Mouse (Mus musculus) urinary bladder, adult 18-20 months (tissue): Measurements from ENCODE around the gene Flnb.
A peak's percentile ranks its signal among the peaks of the same experiment; 100 is the strongest.

ENCODE experiments used
- DNase-seq, 2 experiments: peaks; one replicate each; pipeline ENCODE4 v3.0.0; 2022; ENCODE audit warnings: low spot score in 2 of 2, mixed read lengths in 2 of 2

Gene Flnb

DNA sequence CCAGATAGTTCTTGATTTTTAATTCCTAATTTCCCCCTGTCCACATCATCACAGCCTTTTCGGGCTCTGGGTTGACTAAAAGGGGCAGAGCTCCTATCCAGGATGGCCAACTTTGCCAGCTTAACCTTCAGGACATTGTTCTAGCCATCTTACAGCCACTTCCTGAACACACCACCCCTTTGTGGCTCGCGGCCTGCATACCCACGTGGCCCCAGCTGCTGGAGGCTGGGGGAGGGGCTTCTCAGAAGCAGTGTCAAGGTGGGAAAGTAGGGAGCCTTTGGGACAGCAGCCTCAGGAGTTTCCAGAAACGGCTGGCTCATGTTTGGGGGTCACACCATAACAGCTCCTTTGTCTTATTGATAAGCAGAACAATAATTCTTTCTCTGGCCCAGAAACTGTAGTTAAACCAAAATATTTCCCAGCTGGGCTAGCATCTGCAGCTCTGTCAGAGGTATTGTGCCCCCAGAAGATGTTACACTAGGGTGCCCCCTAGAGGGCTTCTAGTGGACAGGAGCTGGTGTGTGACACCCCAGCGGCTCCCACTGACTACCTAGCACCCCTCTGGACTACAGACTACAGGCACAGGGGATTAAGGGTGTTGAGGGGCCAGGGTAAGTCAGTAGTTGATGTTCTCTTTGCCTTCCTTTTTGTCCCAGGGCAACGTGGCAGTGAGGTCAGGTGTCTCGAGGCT is 126.7 kb downstream of the Flnb start:
- DNase-seq: no peak

DNA sequence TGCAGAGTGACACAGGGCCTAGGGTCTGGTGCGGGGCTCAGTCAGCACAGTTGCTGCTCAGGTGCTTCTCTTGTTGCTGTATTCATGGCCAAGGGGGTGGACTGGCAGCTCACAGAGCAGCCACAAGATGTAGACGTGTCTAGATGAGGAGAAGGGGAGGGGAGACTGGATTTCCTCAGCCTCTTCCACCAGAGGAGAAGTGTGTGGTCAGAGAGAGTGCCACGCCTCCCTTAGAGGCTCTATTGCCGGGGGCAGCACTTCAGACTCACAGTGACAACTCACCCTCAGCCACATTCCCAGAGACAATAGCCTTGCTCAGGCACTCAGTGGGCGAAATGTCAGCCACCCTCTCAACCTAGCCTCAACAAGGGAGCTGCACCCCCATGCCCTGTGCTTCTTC is 127.5 kb downstream of the Flnb start:
- DNase-seq: no peak

DNA sequence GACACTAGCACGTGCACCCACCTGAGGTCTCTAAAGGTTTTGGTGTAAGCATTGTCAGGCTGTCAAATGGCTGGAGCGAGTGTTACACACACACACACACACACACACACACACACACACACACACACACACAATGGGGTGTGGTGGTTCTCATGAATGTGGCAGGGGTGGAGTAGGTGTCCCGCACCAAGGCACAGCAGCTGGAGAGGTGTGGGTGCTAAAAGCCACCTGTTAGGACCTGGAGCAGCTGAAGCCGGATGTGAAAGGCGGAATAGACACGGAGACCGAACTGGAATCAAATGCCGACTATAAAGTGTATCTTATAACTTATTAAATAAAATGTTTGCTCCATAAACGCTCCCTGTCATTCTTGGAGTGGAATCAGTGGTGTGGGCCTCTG is 133.5 kb downstream of the Flnb start:
- no peak for DNase-seq

DNA sequence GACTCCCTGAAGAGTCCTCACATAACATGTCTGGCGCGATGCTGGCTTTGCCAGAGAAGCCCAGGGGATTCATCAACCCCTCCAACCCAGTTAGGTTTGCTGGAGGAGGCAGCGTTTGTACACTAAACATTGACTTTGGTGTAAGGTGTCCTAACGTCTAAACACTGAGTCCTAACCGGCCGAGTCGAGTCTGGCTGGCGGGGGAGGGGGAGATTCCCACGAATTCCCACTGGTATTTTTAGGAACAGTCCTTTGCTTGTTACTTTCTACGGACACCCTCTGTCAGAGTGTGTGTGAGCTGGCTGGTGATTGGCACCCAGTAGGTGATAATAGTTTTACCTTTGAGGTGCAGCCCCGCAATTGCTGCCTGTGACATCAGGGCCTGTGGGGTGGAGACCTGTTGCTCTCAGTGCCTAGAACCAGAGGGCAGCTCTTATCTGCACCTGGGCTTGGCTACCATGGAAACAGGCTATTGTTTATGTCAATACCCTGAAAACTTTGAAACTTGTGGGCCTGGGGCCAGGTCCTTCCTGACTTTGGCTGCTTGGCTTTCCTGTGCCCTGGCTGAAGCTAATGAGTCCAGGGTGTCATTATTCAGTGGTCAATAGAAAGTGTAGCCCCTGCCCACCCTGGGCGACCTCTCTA is 135.0 kb downstream of the Flnb start:
- DNase-seq: peak in 1 of 2 experiments; percentile 27

DNA sequence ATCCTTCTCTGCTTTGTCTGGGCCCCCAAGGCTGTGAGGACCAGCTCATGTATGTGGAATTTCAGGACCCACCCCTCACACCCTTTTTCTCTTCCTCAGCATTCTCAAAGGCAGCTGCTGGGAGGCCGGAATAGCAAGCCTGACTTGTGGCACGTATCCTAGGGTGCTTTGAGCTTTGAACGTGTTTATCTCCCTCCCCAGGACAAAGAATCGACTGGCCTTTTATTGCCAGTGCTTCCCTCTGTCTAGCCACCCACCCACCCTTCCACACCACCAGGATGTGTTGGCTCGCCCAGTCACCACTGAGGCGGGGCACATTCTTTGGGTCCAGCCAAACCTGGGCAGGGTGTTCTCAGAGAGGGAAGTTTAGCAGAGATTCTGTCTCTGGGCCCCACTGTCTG is 136.3 kb downstream of the Flnb start:
- peak in 1 of 2 experiments; percentile 34 for DNase-seq

DNA sequence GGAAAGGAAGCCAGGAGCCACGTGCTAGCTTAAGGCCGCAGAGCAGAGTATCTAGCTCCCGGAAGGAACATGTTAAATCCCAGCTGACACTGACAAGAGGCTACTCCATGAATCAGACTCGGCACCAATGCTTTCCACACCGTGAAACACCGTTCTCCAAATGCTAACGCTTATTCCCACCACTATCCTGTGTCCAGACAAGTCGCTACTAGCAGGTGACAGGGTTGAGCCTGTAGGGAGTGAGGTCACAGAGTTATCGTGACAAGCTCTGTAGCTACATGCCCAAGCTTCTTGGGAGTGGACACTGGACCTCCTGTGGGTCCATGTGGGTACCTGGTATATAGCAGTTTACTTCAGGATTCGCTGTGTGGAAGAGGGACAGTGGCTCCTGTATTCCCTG is 138.7 kb downstream of the Flnb start:
- peak; percentile 64 to 74 for DNase-seq

DNA sequence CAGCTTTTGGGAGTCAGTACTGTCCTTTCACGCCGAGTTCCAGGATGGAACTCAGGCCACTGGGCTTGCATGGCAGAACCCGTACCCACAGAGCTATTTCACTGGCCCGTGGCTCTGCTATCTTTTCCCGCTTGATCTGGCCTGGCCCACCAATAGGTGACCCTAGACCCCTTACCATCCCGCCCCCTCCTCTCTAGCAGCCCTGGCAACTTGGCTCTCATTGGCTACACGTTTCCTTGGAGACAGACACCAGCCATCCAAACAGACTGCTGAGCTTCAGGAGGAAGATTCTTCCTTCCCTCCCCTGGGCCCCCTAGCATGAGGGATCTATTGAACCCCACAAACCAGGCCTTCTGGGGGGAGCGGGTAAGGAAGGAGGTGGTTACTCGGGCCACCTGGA is 139.3 kb downstream of the Flnb start, which contains the start of gene Gm45521:
Gene Gm45521, plus strand, starts transcription at position 240 of the 400 bp plus-strand sequence.
- DNase-seq: no peak

DNA sequence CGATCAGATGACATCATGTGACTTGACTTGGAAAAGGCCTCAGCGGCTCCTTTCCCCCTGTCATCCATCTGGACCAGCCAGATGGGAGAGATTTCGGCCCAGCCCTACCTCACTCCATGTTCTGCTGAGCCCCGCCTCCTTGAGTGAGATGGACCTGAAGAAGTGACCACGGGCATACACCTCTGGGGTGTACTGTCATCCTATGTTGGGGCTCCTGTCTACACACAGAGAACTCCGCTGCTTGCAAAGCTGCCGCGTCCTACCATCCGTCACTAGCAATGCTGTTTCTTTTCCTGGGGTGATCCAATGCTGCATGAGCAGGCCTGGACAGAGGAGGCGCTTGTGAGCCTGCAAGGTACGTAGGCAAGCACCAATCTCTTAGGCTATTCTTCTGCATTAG is 142.9 kb downstream of the Flnb start:
- no peak for DNase-seq

DNA sequence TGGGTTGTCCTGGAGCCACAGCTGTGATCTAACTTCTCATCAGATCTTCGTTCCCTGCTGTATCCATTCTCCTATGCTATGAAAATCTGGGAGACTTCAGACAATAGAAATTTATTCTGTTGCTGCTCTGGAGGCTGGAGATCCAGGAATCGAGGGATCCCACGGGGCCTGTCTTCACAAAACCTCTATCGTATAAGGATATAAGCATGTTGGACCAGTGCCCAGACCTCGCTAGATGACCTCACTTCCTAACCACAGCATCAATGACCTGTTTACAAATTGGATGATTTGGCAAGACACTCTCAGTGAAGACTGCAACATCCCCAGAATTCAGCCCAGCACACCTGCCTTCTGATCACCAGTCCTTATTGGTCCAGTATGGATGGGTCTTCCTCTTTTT is 144.0 kb downstream of the Flnb start:
- DNase-seq: no peak

DNA sequence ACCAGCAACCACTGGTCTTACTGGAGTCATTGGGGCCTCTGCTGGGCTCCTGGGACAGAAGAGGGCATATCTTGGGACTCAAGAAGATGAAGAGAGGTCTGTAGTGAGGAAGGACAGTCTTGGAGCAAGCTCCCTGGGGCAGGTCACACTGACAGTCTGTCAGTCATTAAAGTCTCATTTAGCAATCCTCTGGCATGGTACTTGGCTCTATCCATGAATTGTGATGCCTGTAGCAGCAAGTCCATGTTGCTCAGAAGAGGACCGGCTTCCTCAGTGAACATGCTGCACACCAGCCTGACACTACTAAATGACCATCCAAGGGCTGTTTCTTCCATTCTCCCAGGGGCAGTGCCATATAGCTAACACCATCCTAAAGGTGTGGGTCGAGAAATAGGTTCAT is 144.9 kb downstream of the Flnb start:
- DNase-seq: no peak

DNA sequence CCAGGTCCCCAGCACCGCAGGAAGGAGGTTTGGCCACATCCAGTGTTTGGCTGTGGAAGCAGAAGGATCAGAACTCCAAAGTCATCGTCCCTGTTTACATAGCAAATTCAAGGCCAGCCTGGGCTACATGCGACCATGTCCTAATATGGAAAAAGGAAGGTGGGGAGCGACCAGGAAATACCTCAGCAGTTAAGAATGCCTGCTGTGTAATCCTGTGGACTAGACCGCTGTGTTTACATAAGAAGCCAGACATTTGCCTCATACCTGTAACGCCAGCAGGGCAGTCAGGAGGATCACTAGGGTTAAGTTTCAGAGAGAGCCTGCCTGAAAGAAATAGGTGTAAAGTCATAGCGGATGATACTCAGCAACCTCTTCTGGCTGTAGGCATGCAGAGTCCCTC is 145.4 kb downstream of the Flnb start:
- no peak for DNase-seq

DNA sequence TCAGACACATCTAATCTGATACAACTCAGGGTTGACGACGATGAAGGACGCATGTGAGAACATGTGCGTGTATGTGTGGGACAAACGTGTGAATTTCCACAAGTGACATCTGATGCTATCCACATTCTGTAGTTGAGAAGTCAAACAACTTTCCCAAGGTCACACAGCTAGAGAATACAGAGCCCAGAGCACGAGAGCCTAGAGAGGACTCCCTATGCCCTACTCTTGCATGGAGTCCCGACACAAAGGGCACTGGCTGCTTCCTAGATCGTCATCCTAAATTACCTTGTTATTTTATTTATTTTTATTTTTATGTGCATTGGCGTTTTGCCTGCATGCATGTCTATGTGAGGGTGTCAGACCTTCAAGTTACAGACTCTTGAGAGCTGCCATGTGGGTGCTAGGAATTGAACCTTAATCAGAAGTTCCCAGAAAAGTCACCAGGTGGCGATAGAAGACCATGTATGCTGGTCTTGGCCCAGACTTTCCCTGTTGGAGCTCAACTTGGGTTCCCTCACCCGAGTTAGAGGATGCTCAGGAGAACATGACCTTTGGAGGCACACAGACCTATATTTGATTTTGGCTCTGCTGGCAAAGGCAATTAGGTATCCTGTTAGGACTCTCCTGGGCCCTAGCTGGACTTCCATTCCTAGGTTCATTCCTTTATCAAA is 146.6 kb downstream of the Flnb start:
- DNase-seq: peak in 1 of 2 experiments; percentile 43

DNA sequence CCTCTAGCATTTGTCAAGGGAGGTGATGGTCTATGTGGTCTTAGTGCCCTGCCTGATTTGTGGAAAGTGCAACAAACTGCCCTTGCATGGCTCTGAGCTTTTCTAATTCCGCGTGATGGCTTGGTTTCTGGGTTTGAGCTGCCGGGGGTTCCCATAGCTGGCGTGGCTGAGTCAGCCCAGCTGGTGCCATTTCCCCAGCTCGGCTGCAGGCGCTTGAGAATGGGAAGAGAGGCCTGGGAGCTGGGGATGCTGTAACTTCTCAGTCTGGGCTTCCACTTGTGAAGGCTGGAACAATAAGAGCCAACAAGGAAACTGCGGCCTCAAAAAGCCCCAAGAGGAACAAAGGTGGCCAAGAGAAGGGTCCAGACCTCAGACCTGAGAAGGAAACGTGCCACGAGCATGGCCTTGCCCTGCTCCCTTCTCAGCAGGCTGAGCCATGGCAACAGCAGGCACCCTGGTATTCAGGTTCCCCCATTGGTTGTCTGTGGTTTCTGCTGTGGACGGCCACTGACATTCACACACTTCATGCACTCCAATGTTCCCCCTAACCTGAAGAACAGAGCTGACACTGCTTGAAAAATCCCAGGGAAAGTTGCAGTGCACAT is 154.2 kb downstream of the Flnb start:
- no peak for DNase-seq

DNA sequence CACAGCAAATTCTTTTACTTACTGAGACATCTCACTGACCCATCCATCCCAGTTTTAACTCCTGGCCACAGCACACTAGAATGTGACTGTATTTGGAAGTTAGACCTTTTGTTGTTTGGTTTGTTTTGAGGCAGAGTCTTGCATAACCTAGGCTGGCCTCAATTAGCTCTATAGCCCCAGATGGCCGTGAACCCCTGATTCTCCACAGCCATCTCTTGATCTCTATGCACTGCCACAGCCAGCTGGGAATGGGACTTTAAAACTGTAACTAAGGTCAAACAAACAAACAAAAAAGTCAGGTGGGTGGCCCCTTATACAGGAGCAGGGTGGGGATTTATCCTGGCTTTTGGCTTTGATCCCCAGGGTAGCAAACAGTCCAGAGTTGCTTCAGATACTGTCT is 156.9 kb downstream of the Flnb start:
- DNase-seq: no peak

DNA sequence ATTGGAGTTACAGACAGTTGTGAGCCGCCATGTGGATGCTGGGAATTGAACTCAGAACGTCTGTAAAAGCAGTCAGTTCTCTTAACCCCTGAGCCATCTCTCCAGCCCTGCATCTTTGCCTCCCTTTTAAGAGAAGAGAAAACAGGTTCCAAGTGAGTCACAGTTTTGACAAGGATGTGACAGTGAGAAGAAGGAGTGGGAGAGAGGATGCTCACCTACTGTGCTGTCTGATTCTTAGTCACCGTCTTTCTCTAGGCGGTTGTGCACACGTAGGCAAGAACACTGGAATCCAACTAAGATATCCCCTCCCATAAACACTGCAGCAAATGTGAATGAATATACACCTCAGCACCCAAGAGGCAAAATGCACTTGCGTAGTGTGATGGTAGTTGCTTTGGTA is 157.4 kb downstream of the Flnb start:
- DNase-seq: no peak

DNA sequence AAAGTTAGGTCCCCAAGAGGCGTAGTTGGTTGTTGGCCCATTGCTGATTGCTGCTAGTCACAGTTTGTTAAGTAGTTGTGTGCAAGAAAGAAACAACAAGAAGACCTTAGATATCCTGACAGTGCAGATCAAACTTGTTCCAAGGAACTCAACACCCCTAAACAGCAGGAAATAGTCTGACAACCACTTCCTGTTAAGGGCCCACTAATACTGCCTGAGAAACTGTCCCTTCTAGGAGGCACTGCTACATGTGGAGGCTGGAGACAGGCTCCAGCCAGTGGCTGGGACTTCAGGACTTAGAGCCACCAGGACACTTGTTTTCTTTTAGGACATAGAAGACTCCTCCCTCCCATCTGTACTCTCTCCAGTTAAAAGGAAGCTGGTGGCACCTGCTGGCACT is 159.7 kb downstream of the Flnb start:
- no peak for DNase-seq

DNA sequence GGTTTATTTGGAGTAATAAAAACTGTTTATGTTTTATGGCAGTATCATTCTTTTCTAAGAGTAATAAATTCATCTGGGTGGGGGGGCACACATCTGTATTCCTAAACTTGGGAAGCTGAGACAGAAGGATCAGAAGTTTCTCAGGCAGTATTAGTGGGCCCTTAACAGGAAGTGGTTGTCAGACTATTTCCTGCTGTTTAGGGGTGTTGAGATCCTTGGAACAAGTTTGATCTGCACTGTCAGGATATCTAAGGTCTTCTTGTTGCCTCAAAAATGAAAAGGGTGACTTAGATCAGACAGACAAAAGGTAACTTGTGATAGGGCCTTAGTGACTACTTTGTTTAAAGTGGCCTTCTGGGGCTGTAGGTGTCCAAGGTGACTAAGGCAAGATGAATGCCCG is 160.4 kb downstream of the Flnb start:
- DNase-seq: no peak

DNA sequence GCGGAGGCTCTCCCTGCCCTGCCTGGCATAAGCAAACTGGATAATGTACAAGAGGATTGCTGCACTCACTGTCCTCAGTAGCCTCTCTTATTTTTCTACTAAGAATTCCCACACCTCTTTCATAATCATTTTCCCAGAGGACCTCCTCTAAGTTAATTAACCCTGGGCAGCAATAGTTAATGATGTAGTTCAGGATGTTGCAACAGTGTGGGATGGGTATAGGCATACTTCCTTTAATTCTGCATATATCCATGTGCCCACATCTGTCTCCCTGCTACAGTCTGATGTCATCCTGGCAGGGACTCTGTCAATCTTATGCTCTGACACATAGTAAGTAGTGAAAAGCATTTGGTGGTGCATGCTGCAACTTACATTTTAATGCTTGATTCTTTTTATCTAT is 163.5 kb downstream of the Flnb start:
- DNase-seq: no peak

DNA sequence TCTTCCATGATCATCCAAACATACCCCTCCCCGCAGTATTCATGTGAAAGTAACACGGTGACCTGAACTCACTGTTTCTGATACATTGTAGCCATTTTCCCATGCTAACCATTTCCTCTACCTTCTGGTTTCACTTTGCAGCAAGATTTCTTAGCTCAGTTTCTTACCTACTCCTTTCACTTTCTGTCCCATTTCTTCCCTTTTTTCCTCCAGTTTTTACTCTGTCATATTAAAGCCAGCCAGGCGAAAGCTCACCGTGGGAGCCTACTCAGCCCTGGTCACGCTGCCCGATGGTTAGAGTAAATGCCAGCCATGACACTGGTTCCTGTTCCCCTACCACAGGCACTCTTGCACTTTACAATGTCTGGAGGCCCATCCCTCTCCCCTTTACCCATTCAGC is 169.2 kb downstream of the Flnb start:
- DNase-seq: no peak

DNA sequence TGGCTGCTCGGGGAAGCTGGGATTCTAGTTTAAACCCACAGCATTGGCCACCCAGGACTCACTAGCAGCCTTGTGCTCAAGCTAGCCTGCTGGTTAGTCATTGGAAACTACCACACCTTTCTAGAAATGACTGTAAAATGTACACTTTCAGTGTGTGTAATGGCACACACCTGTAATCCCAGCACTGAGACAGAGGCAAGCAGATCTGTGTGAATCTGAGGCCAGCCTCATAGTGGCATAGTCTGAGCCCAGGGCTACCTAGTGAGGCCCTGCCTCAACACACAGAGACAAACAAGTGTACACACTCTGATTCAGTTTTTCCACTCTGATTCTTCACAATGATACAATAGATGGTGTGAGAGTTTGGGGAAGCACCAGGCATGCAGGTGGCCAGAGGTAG is 171.6 kb downstream of the Flnb start:
- DNase-seq: no peak

DNA sequence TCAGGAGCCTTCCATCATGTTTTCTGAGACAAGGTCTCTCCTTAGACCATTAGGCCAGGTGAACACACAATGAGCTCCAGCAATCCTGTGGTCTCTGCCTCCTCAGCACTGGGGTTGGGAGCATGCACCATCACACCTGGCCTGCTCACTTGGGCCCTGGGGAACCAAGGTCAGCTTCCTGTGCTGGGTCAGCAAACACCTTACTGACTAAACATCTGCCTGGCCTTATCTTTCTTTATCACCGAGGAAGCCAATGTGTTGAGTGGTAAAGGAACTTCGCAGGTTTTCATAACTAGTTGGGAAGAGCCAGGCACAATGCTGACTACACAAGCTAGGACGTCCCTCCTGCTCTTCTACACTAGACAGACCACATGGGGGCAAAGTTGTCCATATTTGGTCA is 172.2 kb downstream of the Flnb start:
- no peak for DNase-seq

DNA sequence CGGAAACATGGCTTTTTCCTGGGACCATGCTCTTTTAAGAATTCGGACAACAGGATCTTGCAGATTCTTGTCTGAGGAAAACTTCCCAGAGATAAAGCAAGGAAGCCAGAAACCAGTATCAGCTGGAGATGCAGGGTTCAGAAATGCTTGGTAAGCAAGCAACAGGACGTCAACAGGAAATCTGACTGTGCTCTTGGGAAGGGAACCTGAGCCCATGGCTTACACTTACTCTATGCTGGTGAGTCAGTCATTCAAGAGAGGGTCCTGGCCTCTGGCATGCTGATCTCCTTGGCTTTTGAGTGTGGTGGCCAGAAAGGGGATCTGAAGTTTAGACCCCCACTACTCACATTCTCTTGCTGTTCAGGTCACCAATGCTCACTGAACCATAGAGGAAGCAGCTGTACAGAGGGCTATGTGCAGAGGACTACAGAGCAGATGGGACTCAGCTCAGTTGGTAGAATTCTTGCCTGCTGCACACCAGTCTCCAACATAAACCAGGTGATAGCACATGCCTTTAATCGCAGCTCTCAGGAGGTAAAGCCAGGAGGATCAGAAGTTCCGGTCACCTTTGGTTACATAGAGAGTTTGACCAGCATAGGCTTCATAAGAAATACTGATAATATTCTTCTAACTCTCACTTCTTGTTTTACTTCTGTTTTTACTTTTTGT is 173.5 kb downstream of the Flnb start:
- no peak for DNase-seq
